Mouse (Mus musculus) testis, adult 2 months (tissue): ENCODE results near the gene R3hdm4.

ENCODE experiments used
- CTCF ChIP-seq: fragments of 200-500 bp; IDR thresholded peaks from 2 replicates; pipeline ENCODE4 v1.5.1; 2012; ENCODE audit warnings: low read depth, mild to moderate bottlenecking, inconsistent platforms, low read length, moderate library complexity; ENCODE audit not compliant: control insufficient read depth, insufficient read depth, insufficient replicate concordance
- POLR2A ChIP-seq: fragments of 200-500 bp; IDR thresholded peaks from 2 replicates; pipeline ENCODE4 v1.6.1; 2012; ENCODE audit warnings: low read depth, mild to moderate bottlenecking, inconsistent platforms, low read length, moderate library complexity; ENCODE audit not compliant: control insufficient read depth

DNA sequence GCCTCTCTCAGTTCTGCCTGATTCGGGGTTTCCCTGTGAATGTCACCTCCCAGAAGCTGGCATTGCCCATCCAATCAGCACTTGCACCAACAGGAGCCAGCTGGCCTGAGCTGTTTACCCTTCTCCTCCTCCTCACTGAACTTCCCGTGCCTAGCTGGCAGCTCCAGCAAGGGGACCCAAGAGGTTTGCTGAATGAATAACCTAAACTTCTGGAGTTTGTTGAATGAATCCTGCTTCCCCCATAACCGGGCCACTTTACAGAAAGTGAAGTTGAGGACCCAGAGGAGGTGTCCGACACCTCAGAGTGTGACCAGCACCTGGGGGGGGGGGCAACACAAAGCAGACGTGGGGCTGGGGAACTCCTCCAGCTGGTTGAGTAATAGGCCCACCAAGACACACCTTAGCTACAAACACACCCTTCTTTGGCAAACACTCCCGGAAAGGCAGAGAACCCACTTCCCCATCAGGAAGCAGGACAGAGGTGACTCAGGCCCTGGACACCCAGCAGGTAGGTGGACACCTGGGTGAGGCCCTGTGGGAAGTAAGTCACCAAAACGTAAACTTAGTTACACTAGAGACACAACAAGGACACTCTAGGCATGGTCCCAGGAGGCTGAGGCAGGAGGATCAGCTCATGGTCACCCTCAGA, 5.9 kb downstream of the R3hdm4 start:
- TF ChIP-seq POLR2A: no peak
- TF ChIP-seq CTCF: no peak
